Mouse (Mus musculus): ENCODE results near the gene Fam181a.

Fam181a gene

GRCm38 (mm10) chr12:103310744-103311267 is at the start of gene Fam181a:
Gene Fam181a, plus strand, starts transcription at chr12:103310975.
- DNase-seq: no peak

GRCm38 (mm10) chr12:103262017-103262865 is 48.5 kb upstream of the Fam181a start:
- peak; percentile 12 for DNase-seq

DNA sequence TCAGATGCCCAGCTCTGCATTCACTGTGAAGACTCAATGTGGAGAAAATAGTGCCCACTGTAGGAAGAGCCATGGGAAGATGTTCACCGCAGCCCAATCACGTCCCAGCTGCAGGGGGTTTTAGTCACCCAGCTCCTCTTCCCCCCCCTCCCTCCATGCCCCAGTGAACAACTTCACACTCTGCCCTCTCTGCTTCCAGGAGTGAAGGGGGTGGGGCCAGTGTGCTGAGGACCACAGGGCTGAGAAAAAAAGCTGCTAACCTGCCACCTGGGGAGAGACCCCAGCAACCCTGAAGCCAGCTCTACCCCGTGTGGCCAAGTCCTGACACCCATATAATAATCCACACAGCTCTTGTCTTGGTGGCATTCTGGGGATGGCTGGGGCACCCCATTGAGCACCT is 44.2 kb upstream of the Fam181a start:
- DNase-seq: no peak

- DNase-seq: no peak
Observed at GRCm38 (mm10) chr12:103272176-103272575, 38.6 kb upstream of the Fam181a start.

GRCm38 (mm10) chr12:103273051-103273450 is 37.7 kb upstream of the Fam181a start:
- no peak for DNase-seq

GRCm38 (mm10) chr12:103273732-103274131 is 37.0 kb upstream of the Fam181a start:
- no peak for DNase-seq

DNA sequence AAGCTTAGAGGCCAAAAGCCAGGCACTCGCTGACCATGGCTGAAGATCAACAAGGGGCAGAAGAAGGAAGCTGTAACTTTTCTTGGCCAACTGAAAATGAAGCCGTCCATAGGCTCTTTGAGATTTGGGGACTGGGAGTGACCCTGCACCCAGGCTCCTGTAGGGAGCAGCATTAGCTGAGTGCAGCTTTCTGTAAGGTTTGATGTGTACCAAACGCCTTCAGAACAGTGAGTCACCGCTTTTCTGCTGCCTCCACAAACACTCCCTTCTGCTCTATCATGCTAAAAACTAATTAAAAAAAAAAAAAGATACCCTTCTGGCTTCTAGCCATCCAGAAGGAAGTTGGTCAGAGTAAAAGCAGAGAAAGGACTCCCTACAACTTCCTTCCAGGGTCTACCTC is 34.4 kb upstream of the Fam181a start:
- no peak for DNase-seq

- no peak for DNase-seq
Observed at GRCm38 (mm10) chr12:103281491-103281890, 29.3 kb upstream of the Fam181a start.

DNA sequence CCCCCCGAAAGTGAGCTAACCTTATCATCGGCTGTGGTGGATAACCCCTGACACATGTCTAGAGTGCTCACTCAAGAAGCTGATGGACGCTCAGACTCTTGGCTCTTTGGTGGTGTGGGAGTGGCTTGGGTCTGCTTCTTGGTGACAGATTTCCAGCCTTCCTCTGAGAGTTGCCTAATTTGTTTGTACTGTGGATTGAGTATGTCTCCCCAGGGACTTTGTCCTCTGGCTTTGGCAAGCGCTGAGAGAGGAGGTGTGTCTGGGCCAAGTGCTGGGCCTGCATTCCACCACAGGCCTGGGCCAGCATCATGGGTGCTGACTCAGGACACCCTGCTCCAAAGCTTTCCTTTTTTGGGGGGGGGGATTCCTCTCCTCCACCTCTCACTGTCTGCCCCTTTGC is 28.9 kb upstream of the Fam181a start:
- no peak for DNase-seq

- no peak for DNase-seq
Observed at GRCm38 (mm10) chr12:103282936-103283335, 27.8 kb upstream of the Fam181a start.

DNA sequence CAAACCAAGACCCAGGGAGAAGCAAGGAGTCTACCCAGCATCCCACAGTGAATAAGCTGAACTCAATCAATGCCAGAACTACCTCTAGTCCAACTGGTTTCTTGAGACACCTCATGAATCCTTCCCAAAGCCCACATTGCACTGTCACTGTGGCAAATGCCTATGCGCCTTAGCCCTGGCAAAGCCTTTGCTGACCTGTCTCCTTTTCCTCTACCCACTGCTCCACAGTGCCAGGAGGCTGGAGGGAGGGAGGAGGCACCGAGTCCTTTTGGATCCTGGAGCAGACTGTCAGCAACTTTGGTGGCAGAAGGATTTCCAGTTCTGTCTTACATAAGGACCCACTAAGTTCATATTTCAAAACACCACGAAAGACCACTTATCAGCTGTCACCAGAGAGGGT is 27.4 kb upstream of the Fam181a start:
- no peak for DNase-seq

DNA sequence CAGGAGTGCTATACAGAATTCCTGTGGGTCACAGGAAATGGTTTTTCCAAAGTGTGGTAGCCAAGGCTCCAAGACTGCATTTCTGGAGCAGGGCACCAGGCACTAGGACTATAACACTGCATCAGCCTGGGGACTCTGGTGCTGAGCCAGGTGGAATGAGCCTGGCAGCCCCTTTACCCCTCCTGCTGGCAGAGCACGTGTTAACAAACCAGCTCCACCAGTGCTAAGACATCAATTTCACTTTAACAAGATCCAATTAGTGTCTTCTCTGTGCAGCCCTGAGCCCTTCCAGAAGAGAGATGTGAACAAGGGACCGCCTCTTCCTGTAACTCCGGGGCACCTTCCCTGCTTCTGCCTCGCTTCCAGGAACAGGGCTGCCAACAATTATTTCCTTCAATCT is 23.5 kb upstream of the Fam181a start:
- DNase-seq: no peak

DNA sequence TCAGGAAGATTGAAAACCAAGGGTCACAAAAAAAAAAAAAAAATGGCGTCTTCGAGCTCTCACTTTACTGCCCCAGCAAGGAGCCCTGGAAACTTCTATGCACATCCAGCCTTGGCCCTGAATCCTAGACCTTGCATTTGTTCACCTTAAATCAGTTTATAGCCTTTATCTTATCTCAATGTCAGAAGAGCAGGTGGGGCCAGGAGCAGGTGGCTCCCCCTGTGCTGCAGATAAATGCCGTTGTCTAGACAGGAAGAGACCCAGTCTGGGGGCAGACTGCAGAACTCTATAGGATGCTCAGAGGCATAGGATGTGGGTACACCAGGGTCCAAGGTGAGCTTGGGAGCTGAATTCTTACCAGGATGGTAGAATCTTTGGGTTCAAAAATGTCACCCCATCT is 18.4 kb upstream of the Fam181a start:
- DNase-seq: no peak

DNA sequence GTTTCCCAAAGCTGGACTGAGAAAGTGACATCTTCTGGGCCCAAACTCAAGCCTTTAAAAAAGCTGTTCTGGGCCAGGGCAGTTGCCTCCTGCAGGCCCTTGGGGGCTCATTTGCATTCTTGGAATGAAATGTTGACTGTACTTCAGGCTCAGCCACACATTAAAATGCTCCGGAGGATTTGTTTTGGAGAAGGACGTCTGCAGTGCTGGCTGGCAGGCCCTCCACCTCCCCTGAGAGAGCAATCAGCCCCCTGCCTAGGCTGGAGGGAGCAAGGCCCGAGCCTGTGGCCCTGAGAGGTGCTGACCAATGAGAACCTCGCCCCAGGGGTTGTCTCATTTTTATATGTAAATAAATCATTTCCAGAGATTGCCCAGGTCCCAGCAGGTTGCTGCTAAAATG is 14.5 kb upstream of the Fam181a start:
- no peak for DNase-seq

GRCm38 (mm10) chr12:103300493-103300892 is 10.3 kb upstream of the Fam181a start:
- DNase-seq: no peak

DNA sequence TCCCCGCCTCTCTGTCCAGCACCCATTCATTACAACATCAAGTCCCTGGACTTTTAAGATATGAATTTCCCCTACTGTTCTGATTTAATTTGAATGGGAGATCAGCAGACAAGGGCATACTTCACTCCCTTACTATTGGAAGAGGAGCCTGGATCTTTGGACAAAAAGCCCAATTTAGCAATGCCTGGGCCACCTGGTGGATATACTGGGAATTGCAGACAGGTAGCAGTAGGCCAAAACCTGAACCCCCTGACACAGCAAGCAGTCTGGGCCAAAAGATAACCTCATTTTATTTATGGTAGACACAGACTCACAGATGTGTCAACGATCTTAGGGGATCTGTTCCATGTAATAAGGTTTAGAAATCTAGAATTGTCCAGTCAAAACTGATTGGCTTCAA is 9.1 kb upstream of the Fam181a start:
- DNase-seq: peak; percentile 72

DNA sequence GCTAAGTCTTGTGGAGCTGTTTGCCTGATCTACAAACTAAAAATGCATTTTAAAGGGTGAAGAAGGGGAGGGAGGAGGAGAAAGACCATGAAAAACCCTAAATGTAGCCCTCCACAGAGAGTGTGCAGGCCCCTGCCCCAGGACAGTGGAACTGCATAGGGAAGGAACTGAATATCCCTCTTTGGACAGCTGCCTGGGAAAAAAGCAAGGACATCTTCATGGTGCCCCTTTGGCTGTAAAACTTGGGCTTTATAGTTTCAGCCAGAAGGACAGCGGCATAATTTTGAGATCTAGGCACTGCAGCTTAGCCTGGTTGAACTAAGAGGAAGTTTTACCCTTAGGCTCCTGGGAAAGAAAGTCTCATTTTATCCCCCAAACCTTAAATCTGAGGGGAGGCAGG is 7.8 kb upstream of the Fam181a start:
- no peak for DNase-seq

DNA sequence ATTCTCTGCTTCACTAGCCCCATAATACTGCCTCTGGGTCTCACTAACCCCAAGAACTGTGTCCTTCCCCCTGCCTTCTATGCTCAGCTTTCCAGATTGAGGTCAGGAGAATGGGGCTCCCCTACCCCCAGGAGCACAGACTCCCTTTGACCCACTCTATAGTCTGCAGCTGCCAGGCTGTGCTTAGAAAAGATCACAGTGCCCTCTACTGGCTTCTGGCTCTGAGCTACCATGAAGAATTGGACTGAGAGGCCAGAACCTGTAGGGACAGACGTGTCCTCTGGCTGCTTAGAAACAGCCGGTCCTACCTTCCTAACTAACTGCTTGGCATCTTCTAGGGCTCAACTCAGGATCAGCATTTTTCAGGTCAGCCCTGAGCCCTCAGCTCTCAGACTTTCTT is 4.6 kb upstream of the Fam181a start:
- DNase-seq: no peak

- DNase-seq: peak; percentile 77
Observed at GRCm38 (mm10) chr12:103306720-103307119, 4.1 kb upstream of the Fam181a start.

DNA sequence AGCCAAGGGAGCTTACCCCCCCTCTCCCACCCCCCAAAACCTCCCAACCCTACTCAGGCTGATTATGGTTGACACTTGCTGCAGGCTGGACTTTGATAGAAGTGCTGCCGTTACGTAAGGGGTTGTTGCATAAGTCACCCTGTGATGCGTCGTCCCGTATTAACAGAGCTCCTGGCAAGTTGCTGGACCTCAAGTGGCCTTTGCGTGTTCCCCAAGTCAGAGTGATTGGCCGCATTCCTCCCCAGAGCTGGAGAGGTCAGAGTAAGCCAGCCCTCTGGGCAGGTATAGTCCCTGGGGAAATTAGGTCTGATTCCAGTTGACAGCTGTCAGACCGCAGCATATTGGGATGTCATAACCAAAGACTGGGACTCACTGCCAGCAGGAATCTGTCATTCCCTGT is 1.1 kb downstream of the Fam181a start:
- DNase-seq: no peak

GRCm38 (mm10) chr12:103313274-103313673 is 2.5 kb downstream of the Fam181a start:
- DNase-seq: no peak

GRCm38 (mm10) chr12:103313871-103314639 is 3.3 kb downstream of the Fam181a start:
- peak; percentile 71 for DNase-seq

GRCm38 (mm10) chr12:103314640-103315361 is 4.0 kb downstream of the Fam181a start:
- DNase-seq: peak; percentile 58
